Mouse (Mus musculus): Measurements from ENCODE around the gene Disp3.

Gene Disp3

GRCm38 (mm10) chr4:148218238-148218637 is 69.5 kb downstream of the Disp3 start:
- DNase-seq (ENCODE audit: extremely low spot score) = no peak

- no peak for DNase-seq (ENCODE audit: extremely low spot score)
Observed at GRCm38 (mm10) chr4:148215264-148215900, 72.4 kb downstream of the Disp3 start.

- DNase-seq (ENCODE audit: extremely low spot score) = no peak
Observed at GRCm38 (mm10) chr4:148214460-148215136, 73.2 kb downstream of the Disp3 start.

- DNase-seq (ENCODE audit: extremely low spot score) = no peak
Observed at GRCm38 (mm10) chr4:148204873-148205232, 82.9 kb downstream of the Disp3 start.

- DNase-seq (ENCODE audit: extremely low spot score) = no peak
Observed at GRCm38 (mm10) chr4:148204061-148204872, 83.5 kb downstream of the Disp3 start.

GRCm38 (mm10) chr4:148203557-148203956 is 84.2 kb downstream of the Disp3 start:
- no peak for DNase-seq (ENCODE audit: extremely low spot score)

GRCm38 (mm10) chr4:148198721-148199120 is 89.0 kb downstream of the Disp3 start:
- no peak for DNase-seq (ENCODE audit: extremely low spot score)

GRCm38 (mm10) chr4:148194400-148194799 is 93.4 kb downstream of the Disp3 start:
- DNase-seq (ENCODE audit: extremely low spot score) = no peak

GRCm38 (mm10) chr4:148192707-148193245 is 95.0 kb downstream of the Disp3 start:
- no peak for DNase-seq (ENCODE audit: extremely low spot score)
